Mouse (Mus musculus) layer of hippocampus, adult 18-20 months (tissue): ENCODE results near the gene Gm21833. TPM values are rescaled to one million over a fixed set of nuclear protein-coding genes. Genes with fewer than 3 reads are reported as not detected.
"Not testable (repeated sequence)": the region's sequence is repeated elsewhere in the genome, so short reads cannot be mapped to it uniquely, and the experiment has no call there.

Experiments used
- DNase-seq, 2 experiments: peaks; one replicate each; pipeline ENCODE4 v3.0.0; 2022; ENCODE audit warnings: low spot score in 2 of 2
- long read RNA-seq: library from polyadenylated mRNA; stranded (forward); transcript quantifications from one replicate; pipeline ENCODE4 v2.0.0, GENCODE M21; 2021
- total RNA-seq, 2 experiments: library from RNA; stranded (reverse); gene quantifications; 2 replicates each; pipeline ENCODE4 v1.2.3; 2021

The Gm21833 gene
- not detected for total RNA-seq
- long read RNA-seq, result 0 reads

- not testable (repeated sequence) for DNase-seq
These were observed at the start of gene Gm21833 for GRCm38 (mm10) chr16:82828082-82828481. Gm21833 (plus strand) TSS chr16:82828382.

GRCm38 (mm10) chr16:82789521-82789920, 38.7 kb upstream of the Gm21833 start:
- no peak for DNase-seq

- no peak for DNase-seq
These were observed 31.7 kb upstream of the Gm21833 start for GRCm38 (mm10) chr16:82796489-82796888.

GRCm38 (mm10) chr16:82815255-82815654, 12.9 kb upstream of the Gm21833 start:
- DNase-seq, result no peak

- DNase-seq, result no peak
These were observed 11.6 kb upstream of the Gm21833 start for GRCm38 (mm10) chr16:82816615-82817014.

GRCm38 (mm10) chr16:82855752-82856151, 27.6 kb downstream of the Gm21833 start:
- no peak for DNase-seq

- DNase-seq, result no peak
These were observed 36.4 kb downstream of the Gm21833 start for GRCm38 (mm10) chr16:82864590-82864989.
